Mouse (Mus musculus) liver, adult 2 months (tissue): ENCODE measurements around the gene Mecp2.

Source experiments
- CTCF ChIP-seq: fragments of 200-500 bp; IDR thresholded peaks from 2 replicates; pipeline ENCODE4 v1.5.1; 2011; ENCODE audit warnings: low read depth, low read length, control low read depth
- POLR2A ChIP-seq: fragments of 200-500 bp; IDR thresholded peaks from 2 replicates; pipeline ENCODE4 v1.6.1; 2011; ENCODE audit warnings: low read length, control low read depth; ENCODE audit not compliant: insufficient read depth; ENCODE audit errors: extremely low read depth

- no peak for TF ChIP-seq POLR2A
- no peak for TF ChIP-seq CTCF
Observed at GRCm38 (mm10) chrX:74084946-74085498, 50.1 kb downstream of the Mecp2 start.
